ENCODE assay signal across 30 mouse cellular contexts in genomic region chr10:89430751-89431150, GRCm38 (mm10).
"Had no signal": no experiment of that assay in that cellular context is flagged by ENCODE, and none has a peak within 500 bp of the region (broad histone marks: within the 10 kb centered on the region; RNA-seq: fewer than 3 reads in every experiment).

No protein-coding gene starts in this region.

- H3K4me1 ChIP-seq: heart, embryonic 12.5 days; heart, embryonic 15.5 days; intestine, embryonic 15.5 days; kidney, embryonic 15.5 days had no signal

- DNase-seq: heart, postnatal 10 days; heart, postnatal 14 days; heart, postnatal 36 days; heart, postnatal 4 days; kidney, adult 11 months; kidney, adult 18-20 months; kidney, adult 2 months; kidney, adult 8-10 months; kidney, adult 9 months; kidney, postnatal 10 days; kidney, postnatal 14 days; kidney, postnatal 25 days; kidney, postnatal 36 days; kidney, postnatal 4 days; layer of hippocampus, adult 9-11 months; layer of hippocampus, postnatal 36 days had no signal

- H3K27ac ChIP-seq: heart, embryonic 13.5 days; heart, embryonic 15.5 days; hindbrain, embryonic 10.5 days; hindbrain, embryonic 12.5 days; hindbrain, embryonic 13.5 days; hindbrain, embryonic 14.5 days; hindbrain, embryonic 15.5 days; hindbrain, postnatal 0 days; intestine, embryonic 15.5 days; kidney, embryonic 15.5 days; kidney, postnatal 0 days; layer of hippocampus, adult 2 months; left cerebral cortex, adult 2 months had no signal

- H3K4me3 ChIP-seq: heart, embryonic 12.5 days; heart, embryonic 13.5 days; heart, embryonic 15.5 days; hindbrain, embryonic 10.5 days; hindbrain, embryonic 12.5 days; hindbrain, embryonic 13.5 days; hindbrain, embryonic 15.5 days; intestine, embryonic 15.5 days; kidney, embryonic 15.5 days; layer of hippocampus, adult 2 months; left cerebral cortex, adult 2 months had no signal

- H3K9ac ChIP-seq: heart, embryonic 12.5 days; heart, embryonic 13.5 days; heart, embryonic 15.5 days; hindbrain, embryonic 12.5 days; hindbrain, embryonic 13.5 days; hindbrain, embryonic 14.5 days; hindbrain, embryonic 15.5 days; intestine, embryonic 15.5 days; kidney, embryonic 15.5 days had no signal

- H3K36me3 ChIP-seq: hindbrain, embryonic 13.5 days; hindbrain, embryonic 15.5 days had no signal

- H3K27me3 ChIP-seq: heart, embryonic 12.5 days; heart, embryonic 13.5 days; heart, embryonic 15.5 days; intestine, embryonic 15.5 days; kidney, embryonic 15.5 days had no signal
